Mouse (Mus musculus) brain, embryonic 14.5 days (tissue): ENCODE data around the gene Rgn.

ENCODE experiments used
- CTCF ChIP-seq: fragments of 200-500 bp; IDR thresholded peaks from 2 replicates; pipeline ENCODE4 v1.5.1; 2012; ENCODE audit warnings: inconsistent platforms, mild to moderate bottlenecking, moderate library complexity, borderline replicate concordance; ENCODE audit not compliant: insufficient read depth, insufficient read length; ENCODE audit errors: extremely low read depth
- POLR2A ChIP-seq: fragments of 200-500 bp; IDR thresholded peaks from 2 replicates; pipeline ENCODE4 v1.6.1; 2012; ENCODE audit warnings: mild to moderate bottlenecking, inconsistent platforms, borderline replicate concordance; ENCODE audit not compliant: poor library complexity, insufficient read depth, insufficient read length, severe bottlenecking; ENCODE audit errors: extremely low read depth

DNA sequence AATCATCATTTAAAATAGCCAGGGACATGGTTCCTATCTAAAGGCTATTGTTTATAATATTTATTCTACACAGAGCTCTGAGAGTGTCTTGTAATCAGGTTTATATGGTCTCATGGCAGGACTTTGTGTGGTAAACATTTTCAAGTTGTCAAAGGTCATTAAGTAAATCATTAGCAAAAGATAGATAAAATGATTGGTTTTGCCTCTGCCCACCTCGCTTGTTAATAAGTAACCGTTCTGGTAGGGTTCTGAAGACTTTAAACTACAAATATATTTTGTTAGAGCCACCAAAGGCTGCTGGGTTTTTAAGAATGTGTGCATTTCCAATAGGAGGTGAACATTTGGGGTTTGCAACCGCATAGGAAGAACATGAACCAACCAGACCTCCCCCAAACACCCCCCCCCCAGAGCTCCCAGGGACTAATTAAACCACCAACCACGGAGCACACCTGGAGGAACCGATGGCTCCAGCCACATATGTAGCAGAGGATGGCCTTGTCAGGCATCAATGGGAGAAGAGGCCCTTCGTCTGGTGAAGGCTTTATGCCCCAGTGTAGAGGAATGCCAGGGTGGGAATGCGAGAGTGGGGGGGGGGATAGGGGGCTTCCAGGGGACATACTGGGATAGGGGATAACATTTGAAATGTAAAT, 29.2 kb upstream of the Rgn start:
- TF ChIP-seq CTCF, result no peak
- no peak for TF ChIP-seq POLR2A
